Mouse (Mus musculus) thymus, postnatal 0 days (tissue): Measurements from ENCODE around the gene Relb. TPM values are rescaled to one million over a fixed set of nuclear protein-coding genes. Genes with fewer than 3 reads are reported as not detected.

Source experiments
- DNase-seq: peaks from one replicate; pipeline ENCODE4 v3.0.0-alpha.2; 2015; ENCODE audit warnings: low spot score
- polyA plus RNA-seq: library from polyadenylated mRNA; unstranded; fragments of >200 nt; fragmentation: Nextera tagmentation; extraction: Ambion mirVana; gene quantifications from 2 replicates; pipeline ENCODE4 v1.2.1, GENCODE M21; 2015

Gene Relb
- polyA plus RNA-seq, 1 experiment from 2014 or later = 37.2 TPM

DNA sequence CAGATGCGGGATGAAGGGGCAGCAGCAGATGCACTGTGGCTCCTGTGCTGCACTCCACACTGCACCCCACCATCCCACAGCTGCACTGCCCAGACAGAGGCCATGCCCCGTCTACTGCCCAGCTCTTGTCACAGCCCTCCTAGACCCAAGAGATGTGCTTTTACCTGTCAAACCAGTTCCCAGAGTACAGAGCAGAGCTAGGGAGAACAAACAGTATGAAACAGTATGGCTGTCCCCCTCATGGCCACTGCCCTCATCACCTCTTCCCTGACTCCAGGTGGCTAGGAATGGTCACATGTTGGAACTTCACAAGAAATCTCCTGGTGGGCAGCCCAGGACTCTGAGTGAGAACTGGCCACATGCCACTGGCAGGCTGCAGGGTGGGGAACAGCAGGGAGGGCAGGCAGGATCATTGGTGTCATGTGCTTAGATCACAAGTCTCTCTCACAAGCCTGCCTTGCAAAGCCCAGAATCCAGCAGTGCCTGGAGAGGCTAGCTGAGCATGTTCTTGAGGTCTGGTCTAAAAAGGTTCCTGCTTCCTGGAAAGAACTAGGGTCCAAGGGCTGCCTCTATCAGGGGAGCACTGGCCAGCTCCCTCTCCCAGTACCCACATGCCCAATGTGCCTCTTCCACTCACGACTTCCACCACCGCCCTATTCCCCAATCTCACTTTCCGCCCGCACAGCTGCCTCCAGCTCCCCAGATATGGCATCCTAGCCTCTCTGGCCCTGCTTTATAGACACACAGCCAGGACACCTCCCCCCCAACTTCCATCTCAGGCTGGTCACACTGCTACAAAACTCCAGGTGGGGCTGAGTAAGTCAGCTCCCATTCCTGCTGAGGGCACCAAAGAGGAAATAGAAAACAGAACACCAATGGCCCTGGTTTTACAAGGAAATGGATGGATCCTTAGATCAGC, 71.0 kb downstream of the Relb start:
- DNase-seq = no peak

DNA sequence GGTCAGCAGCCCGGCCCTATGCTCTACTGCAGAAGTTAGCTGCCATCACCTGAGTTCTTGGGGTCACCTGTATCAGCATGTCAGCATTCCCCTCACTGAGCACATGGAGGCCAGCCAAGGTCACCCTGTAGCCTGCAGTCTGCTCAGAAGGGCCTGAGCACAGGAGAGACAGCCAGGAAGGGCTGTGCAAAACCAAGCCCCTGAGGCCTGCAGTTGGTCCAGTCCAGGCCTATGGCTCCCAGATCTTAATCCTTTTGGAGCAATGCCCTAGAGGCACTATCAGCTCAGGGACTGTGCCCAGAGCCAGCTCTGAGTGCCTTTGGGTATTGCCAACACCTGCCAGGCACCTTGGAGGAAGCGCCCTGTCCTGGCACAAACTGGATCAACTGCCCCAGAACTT, 72.2 kb downstream of the Relb start:
- DNase-seq = no peak

Other genes with a start within 250 kb of the Relb start
- gene Ercc2, start 247.4 kb downstream of the Relb start, polyA plus RNA-seq = 14.3 and 15.1 TPM in 2 replicates
- 35.3 and 38.4 TPM in 2 replicates for gene Klc3, start 225.3 kb downstream of the Relb start, polyA plus RNA-seq
- 3.6 and 7.0 TPM in 2 replicates for gene Ckm, start 224.7 kb downstream of the Relb start, polyA plus RNA-seq
- 6.7 and 9.0 TPM in 2 replicates for gene Mark4, start 170.6 kb downstream of the Relb start, polyA plus RNA-seq
- gene Exoc3l2, start 166.1 kb downstream of the Relb start, polyA plus RNA-seq = 0.74 and 0.78 TPM in 2 replicates
- gene Bloc1s3, start 121.1 kb downstream of the Relb start, polyA plus RNA-seq = 2.7 and 4.0 TPM in 2 replicates
- 86.5 and 92.5 TPM in 2 replicates for gene Trappc6a, start 121.0 kb downstream of the Relb start, polyA plus RNA-seq
- 0.24 and 0.42 TPM in 2 replicates for gene Nkpd1, start 111.6 kb downstream of the Relb start, polyA plus RNA-seq
- 11.7 and 15.6 TPM in 2 replicates for gene Ppp1r37, start 66.4 kb downstream of the Relb start, polyA plus RNA-seq
- gene Zfp296, start 52.2 kb downstream of the Relb start, polyA plus RNA-seq = 1.5 and 2.0 TPM in 2 replicates
- gene Gemin7, start 51.8 kb downstream of the Relb start, polyA plus RNA-seq = 133 and 134 TPM in 2 replicates
- gene Clasrp, start 25.0 kb downstream of the Relb start, polyA plus RNA-seq = 35.2 and 41.3 TPM in 2 replicates
- 57.5 and 66.6 TPM in 2 replicates for gene Clptm1, start 35.6 kb upstream of the Relb start, polyA plus RNA-seq
- gene Apoc2, start 48.5 kb upstream of the Relb start, polyA plus RNA-seq = 3.4 and 3.8 TPM in 2 replicates
- gene Gm44805, start 52.0 kb upstream of the Relb start, polyA plus RNA-seq = 0.59 TPM in 1 of 2 replicates, not detected in the other
- gene Apoc4, start 52.0 kb upstream of the Relb start, polyA plus RNA-seq = 0.29 and 0.75 TPM in 2 replicates
- gene Apoc1, start 63.2 kb upstream of the Relb start, polyA plus RNA-seq = 21.1 and 21.3 TPM in 2 replicates
- 624 and 627 TPM in 2 replicates for gene Apoe, start 69.8 kb upstream of the Relb start, polyA plus RNA-seq
- gene Tomm40, start 86.0 kb upstream of the Relb start, polyA plus RNA-seq = 132 and 140 TPM in 2 replicates
- gene Nectin2, start 121.0 kb upstream of the Relb start, polyA plus RNA-seq = 7.0 and 7.1 TPM in 2 replicates
- 29.7 and 30.9 TPM in 2 replicates for gene Bcam, start 141.6 kb upstream of the Relb start, polyA plus RNA-seq
- 2.6 and 4.2 TPM in 2 replicates for gene Cblc, start 167.4 kb upstream of the Relb start, polyA plus RNA-seq
- 9.5 and 13.1 TPM in 2 replicates for gene Bcl3, start 193.3 kb upstream of the Relb start, polyA plus RNA-seq
- gene Gm19345, start 222.6 kb upstream of the Relb start, polyA plus RNA-seq = not detected in 2 replicates
- 0.46 and 0.59 TPM in 2 replicates for gene Ceacam16, start 231.9 kb upstream of the Relb start, polyA plus RNA-seq